Mouse (Mus musculus) lung, adult 2 months (tissue): ENCODE measurements around the gene Dennd5b.

Experiments
- CTCF ChIP-seq: fragments of 200-500 bp; IDR thresholded peaks from 2 replicates; pipeline ENCODE4 v1.5.1; 2011; ENCODE audit warnings: mild to moderate bottlenecking, low read length, control low read depth; ENCODE audit not compliant: insufficient read depth
- POLR2A ChIP-seq: fragments of 200-500 bp; IDR thresholded peaks from 2 replicates; pipeline ENCODE4 v1.6.1; 2011; ENCODE audit warnings: low read depth, mild to moderate bottlenecking, control low read depth, low read length, borderline replicate concordance; ENCODE audit errors: extremely low read depth

DNA sequence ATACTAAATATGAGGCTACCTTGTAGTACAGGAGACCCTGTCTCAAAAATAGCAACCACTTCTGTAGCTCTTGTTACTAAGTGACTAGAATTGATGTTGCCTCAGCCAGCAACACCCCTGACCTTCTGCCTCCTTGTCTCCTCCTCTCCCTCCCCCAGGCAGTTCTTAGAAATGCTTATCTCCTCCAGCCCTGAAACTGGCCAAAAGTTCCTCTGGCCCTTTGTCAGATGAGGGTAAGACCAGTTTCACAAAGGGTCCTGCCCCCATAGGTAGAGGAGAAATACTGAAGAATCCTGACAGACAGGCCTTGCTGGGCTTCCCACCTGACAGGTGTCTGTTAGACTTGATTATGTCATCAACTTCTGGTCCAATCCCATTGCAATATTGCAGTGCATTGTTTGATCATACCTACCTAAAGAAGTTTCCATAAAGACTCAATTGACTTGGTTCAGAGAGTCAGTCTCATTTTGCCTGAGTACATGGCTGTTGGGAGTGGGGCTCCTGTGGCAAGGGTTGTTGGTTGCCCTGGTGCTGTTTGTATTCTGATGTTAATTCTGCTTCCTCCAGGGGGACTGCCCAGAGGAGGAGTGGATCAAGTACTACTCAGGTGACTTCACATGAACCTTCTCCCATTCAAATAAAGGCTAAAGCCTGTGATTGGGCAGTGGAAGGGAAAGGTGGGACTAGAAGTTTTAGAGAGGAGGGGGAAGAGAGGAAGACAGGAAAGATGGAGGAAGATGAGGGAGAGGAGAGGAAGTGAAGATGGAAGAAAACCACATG is 145.6 kb downstream of the Dennd5b start:
- TF ChIP-seq POLR2A (no peak), CTCF (no peak)
